Mouse (Mus musculus) CH12.LX (cell line): Measurements from ENCODE around the gene Klk1.

Experiments
- CTCF ChIP-seq, 2 experiments: IDR thresholded peaks in 1 of 2; conservative IDR thresholded peaks in 1 of 2; 2 replicates each; pipeline ENCODE4 v1.5.1; 2011 to 2012; ENCODE audit warnings: low read depth in 2 of 2, low read length in 2 of 2, improper control_type of control experiment in 1 of 2, inconsistent platforms in 1 of 2, mild to moderate bottlenecking in 1 of 2, moderate library complexity in 1 of 2
- EP300 ChIP-seq: IDR thresholded peaks from 2 replicates; pipeline ENCODE4 v1.6.1; 2011; ENCODE audit warnings: low read length, improper control_type of control experiment
- MAX ChIP-seq: IDR thresholded peaks from 2 replicates; pipeline ENCODE4 v1.6.1; 2011; ENCODE audit warnings: low read length, improper control_type of control experiment
- MAZ ChIP-seq: IDR thresholded peaks from 2 replicates; pipeline ENCODE4 v1.6.1; 2012; ENCODE audit warnings: low read depth, mild to moderate bottlenecking, inconsistent platforms, low read length, improper control_type of control experiment, moderate library complexity
- POLR2A ChIP-seq: IDR thresholded peaks from 2 replicates; pipeline ENCODE4 v1.6.1; 2011; ENCODE audit warnings: low read depth, mild to moderate bottlenecking, improper control_type of control experiment, low read length
- TCF12 ChIP-seq: IDR thresholded peaks from 2 replicates; pipeline ENCODE4 v1.6.1; 2014; ENCODE audit warnings: low read depth, mild to moderate bottlenecking, inconsistent platforms, low read length, improper control_type of control experiment
- USF1 ChIP-seq: IDR thresholded peaks from 2 replicates; pipeline ENCODE4 v1.6.1; 2014; ENCODE audit warnings: low read depth, mild to moderate bottlenecking, inconsistent platforms, low read length, improper control_type of control experiment

GRCm38 (mm10) chr7:44274096-44274495 lies 48.9 kb downstream of the Klk1 start:
- TF ChIP-seq MAX, result no peak
- TF ChIP-seq MAZ, result no peak
- no peak for TF ChIP-seq EP300
- TF ChIP-seq POLR2A, result no peak
- TF ChIP-seq TCF12, result no peak
- TF ChIP-seq CTCF (conservative IDR thresholded peaks at IDR 0.05 in 1 of 2, IDR thresholded peaks at IDR 0.05 in 1 of 2; ENCODE audit: low read depth in 2 of 2, low read length in 2 of 2), result no peak
- TF ChIP-seq USF1, result no peak
